Mouse (Mus musculus): ENCODE data around the gene Pabpc1l.

DNA sequence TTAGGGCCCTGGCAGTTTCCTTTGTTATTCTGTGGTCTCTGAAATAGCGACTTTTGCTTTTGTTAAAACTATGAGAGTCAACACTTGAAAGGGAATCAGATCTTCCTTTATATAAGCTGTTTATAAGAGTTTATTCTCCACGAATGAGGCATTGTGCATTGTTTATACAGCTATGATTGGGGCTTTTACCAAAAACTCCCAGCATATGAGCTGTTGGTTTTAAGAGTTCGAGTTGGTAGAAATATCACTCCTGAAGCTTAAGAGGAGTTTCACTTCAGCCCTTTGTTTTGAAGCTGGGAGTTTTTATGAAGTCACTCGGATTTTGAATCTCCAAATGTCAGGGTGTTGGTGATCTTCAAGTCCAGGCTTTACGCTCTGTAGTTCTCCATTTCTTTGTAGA, 52.6 kb downstream of the Pabpc1l start:
- TF ChIP-seq POLR2A (IDR thresholded peaks at IDR 0.05; ENCODE audit: insufficient read length, low read depth) (no peak), MYOG (IDR thresholded peaks at IDR 0.05; ENCODE audit: control insufficient read depth in 1 of 3, insufficient read depth in 1 of 3, insufficient read length in 2 of 3, low read depth in 2 of 3) (no peak), TCF12 (IDR thresholded peaks at IDR 0.05; ENCODE audit: insufficient read depth, poor library complexity, severe bottlenecking) (no peak), MAX (IDR thresholded peaks at IDR 0.05; ENCODE audit: low read depth) (no peak), MYOD1 (IDR thresholded peaks at IDR 0.05; ENCODE audit: control insufficient read depth in 1 of 3, insufficient read length in 2 of 3, low read depth in 2 of 3) (no peak), REST (IDR thresholded peaks at IDR 0.05; ENCODE audit: insufficient read depth, insufficient read length) (no peak), POLR2AphosphoS2 (IDR thresholded peaks at IDR 0.05; ENCODE audit: insufficient read length, low read depth) (no peak), SRF (IDR thresholded peaks at IDR 0.05; ENCODE audit: control insufficient read depth, insufficient read length, low read depth) (no peak), TCF3 (IDR thresholded peaks at IDR 0.05; ENCODE audit: insufficient read length, low read depth) (no peak), USF1 (IDR thresholded peaks at IDR 0.05; ENCODE audit: low read depth) (no peak)

Data from myocyte (in vitro differentiated cells).